In genomic region chr5:130384222-130384912, GRCm38 (mm10) we compare ENCODE assay signal across 9 mouse cellular contexts. TPM values are rescaled to one million over a fixed set of nuclear protein-coding genes. Genes with fewer than 3 reads are reported as not detected.
DNase-seq lines count a peak whose midpoint lies in the region; ATAC-seq and TF ChIP-seq lines count a peak whose summit lies in the region.
"Had no signal": no experiment of that assay in that cellular context is flagged by ENCODE, and none has a peak within 500 bp of the region (broad histone marks: within the 10 kb centered on the region; RNA-seq: fewer than 3 reads in every experiment).

Gene A330070K13Rik (minus strand): TSS chr5:130384631.

- H3K9me3 ChIP-seq in kidney, embryonic 15.5 days (replicated peaks), result no peaks in the 10 kb centered on the region
- H3K9me3 ChIP-seq in embryonic facial prominence, embryonic 10.5 days, result no peaks in the 10 kb centered on the region
- H3K9me3 ChIP-seq in hindbrain, embryonic 14.5 days (ENCODE audit: control insufficient read depth, low read length), result no peaks in the 10 kb centered on the region
- no peaks in the 10 kb centered on the region for H3K9me3 ChIP-seq in neural tube, embryonic 12.5 days

- no peak for DNase-seq in kidney, adult 2 months
- peak; percentile 21 for DNase-seq in embryonic facial prominence, embryonic 10.5 days (ENCODE audit: low spot score)
- peak; percentile 37 for DNase-seq in hindbrain, embryonic 14.5 days (ENCODE audit: low spot score)
- DNase-seq in lung, postnatal 14 days, result no peak
- DNase-seq in testis, postnatal 10 days (ENCODE audit: low spot score), result no peak
- no peak for DNase-seq in heart, adult 9 months (ENCODE audit: low spot score in 2 of 2)

- peak within 1 kb of the TSS; percentile 18 for H3K4me3 ChIP-seq in kidney, embryonic 15.5 days (replicated peaks)
- H3K4me3 ChIP-seq in kidney, adult 2 months (ENCODE audit: insufficient read depth, low read depth, low read length), result no peak within 1 kb of the TSS
- H3K4me3 ChIP-seq in embryonic facial prominence, embryonic 10.5 days, result peak within 1 kb of the TSS; percentile 36
- H3K4me3 ChIP-seq in hindbrain, embryonic 14.5 days (replicated peaks; ENCODE audit: low read length), result peak within 1 kb of the TSS; percentile 7; the same call in 1 of the 2 replicates
- H3K4me3 ChIP-seq in neural tube, embryonic 12.5 days, result no peak within 1 kb of the TSS; the same call in 1 of the 2 replicates

- H3K4me2 ChIP-seq in kidney, embryonic 15.5 days, result peak within 1 kb of the TSS; percentile 50
- H3K4me2 ChIP-seq in hindbrain, embryonic 14.5 days (replicated peaks), result peak within 1 kb of the TSS; percentile 48
- H3K4me2 ChIP-seq in neural tube, embryonic 12.5 days (replicated peaks), result peak within 1 kb of the TSS; percentile 52

- no peak within 1 kb of the TSS for H3K9ac ChIP-seq in kidney, embryonic 15.5 days
- H3K9ac ChIP-seq in hindbrain, embryonic 14.5 days, result peak within 1 kb of the TSS; percentile 40
- no peak within 1 kb of the TSS for H3K9ac ChIP-seq in neural tube, embryonic 12.5 days

- no peak for TF ChIP-seq CTCF in kidney, adult 2 months (conservative IDR thresholded peaks at IDR 0.05; ENCODE audit: insufficient read depth, insufficient read length, low read depth, low read length)

- 5% methylated on average over 13 of the region's 13 CpGs for WGBS in kidney, embryonic 15.5 days
- WGBS in kidney, adult 2 months, result 6% methylated on average over 13 of the region's 13 CpGs
- 10% methylated on average over 13 of the region's 13 CpGs for WGBS in embryonic facial prominence, embryonic 10.5 days
- WGBS in hindbrain, embryonic 14.5 days, result 20% methylated on average over 13 of the region's 13 CpGs
- WGBS in neural tube, embryonic 12.5 days, result 21% methylated on average over 13 of the region's 13 CpGs

- H3K27me3 ChIP-seq in kidney, embryonic 15.5 days, result no peaks in the 10 kb centered on the region
- H3K27me3 ChIP-seq in kidney, adult 2 months (replicated peaks; ENCODE audit: control insufficient read depth, insufficient read depth, low read length), result no peaks in the 10 kb centered on the region
- no peaks in the 10 kb centered on the region; the same call in 1 of the 2 replicates for H3K27me3 ChIP-seq in embryonic facial prominence, embryonic 10.5 days (replicated peaks; ENCODE audit: low read depth, poor library complexity, severe bottlenecking)
- H3K27me3 ChIP-seq in hindbrain, embryonic 14.5 days (ENCODE audit: control insufficient read depth, insufficient read depth, low read length), result no peaks in the 10 kb centered on the region
- no peaks in the 10 kb centered on the region for H3K27me3 ChIP-seq in neural tube, embryonic 12.5 days (replicated peaks)

- no peak for TF ChIP-seq POLR2A in kidney, adult 2 months (IDR thresholded peaks at IDR 0.05; ENCODE audit: low read depth, low read length)

- no peak for ATAC-seq in kidney, embryonic 15.5 days (replicated peaks; ENCODE audit: low FRiP score)
- ATAC-seq in hindbrain, embryonic 14.5 days (ENCODE audit: low FRiP score), result no peak
- ATAC-seq in neural tube, embryonic 12.5 days (ENCODE audit: low FRiP score, low read depth), result no peak
- ATAC-seq: Patski had no signal

- H3K27ac ChIP-seq in kidney, embryonic 15.5 days, result no peak within 1 kb of the TSS
- no peak within 1 kb of the TSS for H3K27ac ChIP-seq in kidney, adult 2 months (ENCODE audit: insufficient read depth, low read depth, low read length)
- H3K27ac ChIP-seq in embryonic facial prominence, embryonic 10.5 days (replicated peaks), result peak within 1 kb of the TSS; percentile 15
- H3K27ac ChIP-seq in hindbrain, embryonic 14.5 days, result no peak within 1 kb of the TSS
- H3K27ac ChIP-seq in neural tube, embryonic 12.5 days, result no peak within 1 kb of the TSS

- no peaks in the 10 kb centered on the region for H3K36me3 ChIP-seq in kidney, embryonic 15.5 days
- H3K36me3 ChIP-seq in kidney, adult 2 months (ENCODE audit: control insufficient read depth, insufficient read depth, low read length), result no peaks in the 10 kb centered on the region
- no peaks in the 10 kb centered on the region for H3K36me3 ChIP-seq in embryonic facial prominence, embryonic 10.5 days (replicated peaks)
- H3K36me3 ChIP-seq in hindbrain, embryonic 14.5 days (replicated peaks; ENCODE audit: control insufficient read depth, insufficient read depth), result no peaks in the 10 kb centered on the region
- H3K36me3 ChIP-seq in neural tube, embryonic 12.5 days, result no peaks in the 10 kb centered on the region

- H3K4me1 ChIP-seq in kidney, embryonic 15.5 days, result peaks cover 13% of the 10 kb centered on the region
- no peaks in the 10 kb centered on the region for H3K4me1 ChIP-seq in kidney, adult 2 months (ENCODE audit: control insufficient read depth, insufficient read depth, low read length)
- H3K4me1 ChIP-seq in embryonic facial prominence, embryonic 10.5 days, result peaks cover 34% of the 10 kb centered on the region
- no peaks in the 10 kb centered on the region; the same call in 1 of the 2 replicates for H3K4me1 ChIP-seq in hindbrain, embryonic 14.5 days (replicated peaks; ENCODE audit: control insufficient read depth, insufficient read depth, low read length)
- peaks cover 17% of the 10 kb centered on the region for H3K4me1 ChIP-seq in neural tube, embryonic 12.5 days

RNA-seq across cellular contexts. Expression of gene A330070K13Rik, which starts in this region (rescaled TPM):
- polyA plus RNA-seq in kidney, embryonic 15.5 days (2015; fragmentation: Nextera tagmentation; extraction: Ambion mirVana), result not detected in 2 replicates
- polyA plus RNA-seq in kidney, adult 2 months (2012; rRNA removed), result not detected in 2 replicates
- polyA plus RNA-seq in embryonic facial prominence, embryonic 10.5 days (2016; fragmentation: Nextera tagmentation; extraction: Ambion mirVana), result not detected in 2 replicates
- not detected in 2 replicates for polyA plus RNA-seq in hindbrain, embryonic 14.5 days (2014; fragmentation: Nextera tagmentation; extraction: Ambion mirVana)
- not detected in 2 replicates for polyA plus RNA-seq in neural tube, embryonic 12.5 days (2016; fragmentation: Nextera tagmentation; extraction: Ambion mirVana)
- polyA plus RNA-seq: Patski had no signal

Comparison
In these comparisons a context has a peak if more than half of its experiments do, and no peak if none do; other contexts are left out.
1. Peak in DNase-seq, H3K4me3 ChIP-seq and H3K27ac ChIP-seq in embryonic facial prominence, embryonic 10.5 days; RNA of the gene not detected or under 1 TPM.
2. Peak in DNase-seq, H3K4me3 ChIP-seq, H3K9ac ChIP-seq and H3K4me2 ChIP-seq in hindbrain, embryonic 14.5 days; RNA of the gene not detected or under 1 TPM.